Mouse (Mus musculus) midbrain, embryonic 14.5 days (tissue): ENCODE measurements around the gene Efna1. TPM values are rescaled to one million over a fixed set of nuclear protein-coding genes. Genes with fewer than 3 reads are reported as not detected.

Experiments used
- ATAC-seq: fragments of 200-750 bp; cut with Nextera tagmentation; 2 replicates; pipeline ENCODE4 v1.8.0; 2017; ENCODE audit warnings: moderate number of reproducible peaks, moderate library complexity; ENCODE audit not compliant: low FRiP score, low TSS enrichment
- DNase-seq: peaks from one replicate; pipeline ENCODE4 v3.0.0-alpha.2; 2015
- H3K27ac ChIP-seq: fragments of 300-500 bp; sonication (generic); replicated peaks from 2 replicates; pipeline ENCODE4 v1.5.1; 2014; ENCODE audit warnings: mild to moderate bottlenecking, low read depth, low read length, moderate library complexity
- H3K27me3 ChIP-seq: fragments of 300-500 bp; sonication (generic); 2 replicates; pipeline ENCODE4 v1.6.1; 2014; ENCODE audit warnings: low read length, control low read depth, mixed read lengths; ENCODE audit not compliant: control insufficient read depth, insufficient read depth
- H3K36me3 ChIP-seq: fragments of 300-500 bp; sonication (generic); 2 replicates; pipeline ENCODE4 v1.6.1; 2014; ENCODE audit warnings: low read length, control low read depth; ENCODE audit not compliant: control insufficient read depth, insufficient read depth
- H3K4me1 ChIP-seq: fragments of 300-500 bp; sonication (generic); 2 replicates; pipeline ENCODE4 v1.6.1; 2014; ENCODE audit warnings: mild to moderate bottlenecking, antibody characterized with exemption, low read length, control low read depth; ENCODE audit not compliant: control insufficient read depth, insufficient read depth
- H3K4me2 ChIP-seq: fragments of 300-500 bp; sonication (generic); 2 replicates; pipeline ENCODE4 v1.6.1; 2014; ENCODE audit warnings: mild to moderate bottlenecking, low read length, moderate library complexity
- H3K4me3 ChIP-seq: fragments of 300-500 bp; sonication (generic); replicated peaks from 2 replicates; pipeline ENCODE4 v1.5.1; 2014; ENCODE audit warnings: low read depth, low read length
- H3K9ac ChIP-seq: fragments of 300-500 bp; sonication (generic); replicated peaks from 2 replicates; pipeline ENCODE4 v1.6.1; 2014; ENCODE audit warnings: mild to moderate bottlenecking, low read length, moderate library complexity
- H3K9me3 ChIP-seq: fragments of 300-500 bp; sonication (generic); 2 replicates; pipeline ENCODE4 v1.6.1; 2016; ENCODE audit warnings: low read length, control low read depth, mixed read lengths; ENCODE audit not compliant: control insufficient read depth
- WGBS: fragments of 180-500 bp; shearing (Covaris S2); extraction: QIAGEN DNeasy Blood & Tissue Kit; methylation state at CpG from one replicate; pipeline ENCODE4 v1.1.7; 2014; 5-methylcytosine and 5-hydroxymethylcytosine counted together
- polyA plus RNA-seq: library from polyadenylated mRNA; unstranded; fragments of >200 nt; fragmentation: Nextera tagmentation; extraction: Ambion mirVana; gene quantifications from 2 replicates; pipeline ENCODE4 v1.2.1, GENCODE M21; 2014

The Efna1 gene
- polyA plus RNA-seq, 1 experiment from 2014 or later = 8.7 TPM

GRCm38 (mm10) chr3:89291874-89292273, 10.9 kb upstream of the Efna1 start:
- no peak overlapping the region for H3K4me3 ChIP-seq
- H3K4me2 ChIP-seq = no peak overlapping the region
- ATAC-seq (no peak), DNase-seq (no peak)
- H3K27ac ChIP-seq = no peak overlapping the region
- 80% methylated on average over 10 of the region's 10 CpGs for WGBS
- H3K9me3 ChIP-seq = no peaks in the 10 kb centered on the region
- H3K36me3 ChIP-seq = no peaks in the 10 kb centered on the region
- H3K9ac ChIP-seq = no peak overlapping the region
- H3K4me1 ChIP-seq = no peaks in the 10 kb centered on the region
- no peaks in the 10 kb centered on the region for H3K27me3 ChIP-seq

DNA sequence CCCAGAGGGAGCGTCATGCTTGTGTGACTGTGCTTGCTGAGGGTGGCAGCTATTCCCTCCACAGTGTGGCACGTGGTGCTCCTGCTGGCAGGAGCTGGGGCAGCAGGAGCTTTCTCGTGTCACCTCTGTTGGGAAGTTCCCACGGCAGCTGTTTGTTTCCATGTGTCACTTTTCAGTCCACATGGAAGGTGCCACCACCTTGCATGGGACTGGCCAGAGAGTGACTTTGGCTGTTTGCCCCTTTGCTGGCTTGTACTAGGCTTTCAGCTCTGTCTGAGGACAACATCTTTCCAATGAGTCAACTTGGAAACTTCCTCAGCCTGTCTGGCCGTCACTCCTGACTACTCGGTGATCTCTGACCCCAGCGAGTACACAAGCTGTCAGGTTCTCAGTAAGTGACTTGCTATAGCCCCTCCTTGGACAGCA, 7.6 kb upstream of the Efna1 start:
- H3K4me2 ChIP-seq = no peak overlapping the region
- no peak overlapping the region for H3K27ac ChIP-seq
- H3K4me1 ChIP-seq = no peaks in the 10 kb centered on the region
- H3K9me3 ChIP-seq = no peaks in the 10 kb centered on the region
- H3K27me3 ChIP-seq = no peaks in the 10 kb centered on the region
- H3K36me3 ChIP-seq = no peaks in the 10 kb centered on the region
- H3K4me3 ChIP-seq = no peak overlapping the region
- 60% methylated on average over 7 of the region's 7 CpGs for WGBS
- DNase-seq (no peak), ATAC-seq (no peak)
- no peak overlapping the region for H3K9ac ChIP-seq

- ATAC-seq = no peak
- no peaks in the 10 kb centered on the region for H3K36me3 ChIP-seq
- 63% methylated on average over 5 of the region's 5 CpGs for WGBS
- H3K4me2 ChIP-seq = no peak overlapping the region
- no peak for DNase-seq
- no peak overlapping the region for H3K4me3 ChIP-seq
- no peak overlapping the region for H3K27ac ChIP-seq
- no peaks in the 10 kb centered on the region for H3K4me1 ChIP-seq
- H3K9ac ChIP-seq = no peak overlapping the region
- no peaks in the 10 kb centered on the region for H3K27me3 ChIP-seq
- no peaks in the 10 kb centered on the region for H3K9me3 ChIP-seq
These were observed 6.3 kb upstream of the Efna1 start for GRCm38 (mm10) chr3:89287286-89287685.

DNA sequence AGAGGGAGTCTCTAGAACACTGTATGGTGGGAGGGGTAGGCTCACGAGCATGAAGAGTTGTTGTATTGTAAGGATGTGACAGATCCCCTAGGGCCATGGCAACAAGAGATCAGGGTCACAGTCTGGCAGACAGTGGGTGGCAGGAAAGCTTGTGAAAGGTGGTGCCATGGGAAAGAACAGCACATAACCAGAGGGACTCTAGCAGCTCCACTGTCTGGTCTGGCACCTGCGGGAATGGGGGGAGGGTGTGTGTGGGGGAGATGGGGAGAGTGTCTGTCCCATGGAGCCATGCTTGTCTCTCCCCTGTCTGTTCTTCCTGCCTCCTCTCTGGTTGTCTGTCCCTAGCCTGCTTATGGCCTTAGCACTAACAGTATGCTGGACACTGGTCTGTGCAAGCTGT, 4.6 kb upstream of the Efna1 start:
- no peak overlapping the region for H3K9ac ChIP-seq
- no peak overlapping the region for H3K4me2 ChIP-seq
- H3K27ac ChIP-seq = no peak overlapping the region
- ATAC-seq (no peak), DNase-seq (no peak)
- no peaks in the 10 kb centered on the region for H3K36me3 ChIP-seq
- H3K4me1 ChIP-seq = peaks cover 11% of the 10 kb centered on the region; the same call in 1 of the 2 replicates
- H3K9me3 ChIP-seq = no peaks in the 10 kb centered on the region
- H3K27me3 ChIP-seq = peaks cover 11% of the 10 kb centered on the region
- WGBS = 30% methylated on average over 2 of the region's 2 CpGs
- H3K4me3 ChIP-seq = no peak overlapping the region

DNA sequence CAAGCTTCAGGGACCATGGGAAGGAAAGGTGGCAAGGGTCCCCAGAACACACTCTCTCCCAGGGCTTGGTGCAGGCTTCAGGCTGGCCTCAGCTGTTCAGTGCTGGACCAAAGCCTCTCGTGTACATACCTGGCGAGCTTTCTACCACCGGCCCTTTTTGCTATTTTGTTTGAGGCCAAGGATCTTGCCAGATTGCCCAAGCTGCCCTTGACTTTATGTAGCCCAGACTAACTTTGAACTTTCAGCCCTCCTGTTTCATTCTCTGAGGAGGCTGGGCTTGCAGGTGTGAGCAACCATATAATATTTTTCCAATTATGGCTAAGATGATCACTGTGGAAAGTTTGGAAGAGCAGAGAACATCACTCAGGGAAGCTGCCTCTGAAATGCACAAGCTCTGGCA, 3.3 kb upstream of the Efna1 start:
- Histone ChIP-seq H3K4me2 (no peak overlapping the region), H3K27me3 (peaks cover 16% of the 10 kb centered on the region), H3K27ac (no peak overlapping the region), H3K36me3 (no peaks in the 10 kb centered on the region), H3K4me1 (peaks cover 16% of the 10 kb centered on the region; the same call in 1 of the 2 replicates), H3K9ac (no peak overlapping the region), H3K4me3 (no peak overlapping the region), H3K9me3 (no peaks in the 10 kb centered on the region)
- no peak for ATAC-seq
- WGBS = 92% methylated on average over 3 of the region's 3 CpGs
- DNase-seq = no peak

DNA sequence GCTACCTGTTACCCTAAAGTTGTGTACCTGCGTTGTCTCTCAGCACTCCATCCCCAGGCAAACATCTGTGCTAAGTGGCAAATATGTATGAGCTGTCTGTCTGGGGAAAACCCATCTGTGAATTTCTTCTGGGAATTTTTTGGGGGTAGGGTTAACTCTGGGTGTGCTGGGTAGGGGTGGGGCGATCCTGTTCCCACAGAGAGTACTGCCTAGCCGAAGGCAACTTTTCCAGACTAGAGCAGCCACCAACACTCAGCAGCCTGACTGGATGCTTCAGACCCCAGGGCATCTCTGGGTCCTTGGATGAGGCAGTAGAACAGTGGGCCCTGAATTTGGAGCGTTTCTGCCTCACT, 1.3 kb upstream of the Efna1 start:
- H3K9ac ChIP-seq = no peak overlapping the region
- DNase-seq (no peak), ATAC-seq (no peak)
- H3K4me2 ChIP-seq = no peak overlapping the region
- H3K36me3 ChIP-seq = no peaks in the 10 kb centered on the region
- peaks cover 21% of the 10 kb centered on the region; the same call in 1 of the 2 replicates for H3K4me1 ChIP-seq
- WGBS = 28% methylated on average over 4 of the region's 4 CpGs
- H3K4me3 ChIP-seq = no peak overlapping the region
- H3K27me3 ChIP-seq = peaks cover 29% of the 10 kb centered on the region
- H3K9me3 ChIP-seq = no peaks in the 10 kb centered on the region
- H3K27ac ChIP-seq = no peak overlapping the region

DNA sequence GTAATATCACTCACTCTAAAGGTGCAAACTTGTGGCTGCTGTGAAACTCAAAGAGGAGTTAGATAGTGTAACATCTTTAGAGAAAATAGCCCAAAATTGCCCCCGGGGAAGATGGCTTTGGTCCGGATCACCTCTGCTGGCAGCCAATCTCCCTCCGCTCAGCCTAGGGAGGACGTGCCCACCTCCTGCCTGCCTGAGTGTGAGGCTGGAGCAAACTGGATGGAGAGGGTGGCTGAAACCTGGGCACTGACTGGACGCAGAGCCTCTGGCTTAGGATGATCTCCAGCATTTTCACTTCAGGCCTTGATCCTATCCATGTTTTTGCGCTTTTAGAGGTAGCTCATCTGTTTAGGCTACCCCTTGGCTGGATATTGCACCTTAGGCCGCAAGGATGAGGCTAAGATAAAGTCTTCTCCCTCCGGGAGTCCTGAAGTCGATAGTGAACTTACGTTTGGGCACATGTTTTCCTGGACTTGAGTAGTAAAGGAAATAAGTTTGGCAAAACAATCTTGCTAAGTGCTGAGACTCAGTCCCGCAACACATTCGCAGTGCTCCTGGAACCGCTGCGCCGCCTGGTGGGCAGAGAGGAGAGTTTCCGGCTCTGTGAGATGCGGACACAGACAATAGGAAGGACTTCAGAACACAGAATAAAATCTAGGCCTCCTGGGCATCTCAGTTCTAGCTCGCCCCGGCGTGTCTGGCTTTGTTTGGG, 793 bp upstream of the Efna1 start:
- peak overlapping the region; percentile 57; the same call in 1 of the 2 replicates for H3K9ac ChIP-seq
- peaks cover 29% of the 10 kb centered on the region for H3K27me3 ChIP-seq
- H3K9me3 ChIP-seq = no peaks in the 10 kb centered on the region
- DNase-seq (peak; percentile 93), ATAC-seq (no peak)
- peak overlapping the region; percentile 44 for H3K4me3 ChIP-seq
- no peak overlapping the region for H3K27ac ChIP-seq
- no peaks in the 10 kb centered on the region for H3K36me3 ChIP-seq
- 10% methylated on average over 20 of the region's 20 CpGs for WGBS
- H3K4me2 ChIP-seq = peak overlapping the region; percentile 93
- H3K4me1 ChIP-seq = peaks cover 21% of the 10 kb centered on the region; the same call in 1 of the 2 replicates

- H3K4me3 ChIP-seq = peak overlapping the region; percentile 44
- peaks cover 29% of the 10 kb centered on the region for H3K27me3 ChIP-seq
- under 1% methylated on average over 29 of the region's 29 CpGs for WGBS
- DNase-seq (peak; percentile 49), ATAC-seq (peak; percentile 21; the same call in 1 of the 2 replicates)
- H3K9ac ChIP-seq = peak overlapping the region; percentile 57
- no peaks in the 10 kb centered on the region for H3K9me3 ChIP-seq
- no peaks in the 10 kb centered on the region for H3K36me3 ChIP-seq
- peaks cover 21% of the 10 kb centered on the region; the same call in 1 of the 2 replicates for H3K4me1 ChIP-seq
- H3K27ac ChIP-seq = no peak overlapping the region
- peak overlapping the region; percentile 93 for H3K4me2 ChIP-seq
These were observed 814 bp downstream of the Efna1 start for GRCm38 (mm10) chr3:89280050-89280605.
